Mouse (Mus musculus): Measurements from ENCODE around the gene Adgra1.

Adgra1 gene

GRCm38 (mm10) chr7:139834036-139834435, at the start of gene Adgra1:
Gene Adgra1 (plus strand): TSS chr7:139834174.
- peak; percentile 59 to 64 for DNase-seq (ENCODE audit: low spot score in 2 of 2)

GRCm38 (mm10) chr7:139787382-139787781, 46.6 kb upstream of the Adgra1 start:
- no peak for DNase-seq (ENCODE audit: low spot score in 2 of 2)

GRCm38 (mm10) chr7:139788927-139789326, 45.0 kb upstream of the Adgra1 start:
- no peak for DNase-seq (ENCODE audit: low spot score in 2 of 2)

GRCm38 (mm10) chr7:139789718-139790117, 44.3 kb upstream of the Adgra1 start:
- no peak for DNase-seq (ENCODE audit: low spot score in 2 of 2)

GRCm38 (mm10) chr7:139791601-139792000, 42.4 kb upstream of the Adgra1 start:
- DNase-seq (ENCODE audit: low spot score in 2 of 2), result no peak

- DNase-seq (ENCODE audit: low spot score in 2 of 2), result no peak
Observed at GRCm38 (mm10) chr7:139795004-139795605, 38.9 kb upstream of the Adgra1 start.

- DNase-seq (ENCODE audit: low spot score in 2 of 2), result no peak
Observed at GRCm38 (mm10) chr7:139797186-139798109, 36.5 kb upstream of the Adgra1 start.

- DNase-seq (ENCODE audit: low spot score in 2 of 2), result no peak
Observed at GRCm38 (mm10) chr7:139806175-139806601, 27.8 kb upstream of the Adgra1 start.

GRCm38 (mm10) chr7:139810036-139810435, 23.9 kb upstream of the Adgra1 start:
- DNase-seq (ENCODE audit: low spot score in 2 of 2), result no peak

GRCm38 (mm10) chr7:139811706-139812105, 22.3 kb upstream of the Adgra1 start:
- DNase-seq (ENCODE audit: low spot score in 2 of 2), result no peak

- no peak for DNase-seq (ENCODE audit: low spot score in 2 of 2)
Observed at GRCm38 (mm10) chr7:139813577-139814207, 20.3 kb upstream of the Adgra1 start.

- DNase-seq (ENCODE audit: low spot score in 2 of 2), result no peak
Observed at GRCm38 (mm10) chr7:139822301-139823010, 11.5 kb upstream of the Adgra1 start.

- DNase-seq (ENCODE audit: low spot score in 2 of 2), result no peak
Observed at GRCm38 (mm10) chr7:139827687-139828086, 6.3 kb upstream of the Adgra1 start.

GRCm38 (mm10) chr7:139833532-139833931, 442 bp upstream of the Adgra1 start:
- no peak for DNase-seq (ENCODE audit: low spot score in 2 of 2)

GRCm38 (mm10) chr7:139835140-139836131, 1.5 kb downstream of the Adgra1 start:
- DNase-seq (ENCODE audit: low spot score in 2 of 2), result no peak

GRCm38 (mm10) chr7:139840443-139841168, 6.6 kb downstream of the Adgra1 start:
- no peak for DNase-seq (ENCODE audit: low spot score in 2 of 2)

GRCm38 (mm10) chr7:139842397-139842796, 8.4 kb downstream of the Adgra1 start:
- no peak for DNase-seq (ENCODE audit: low spot score in 2 of 2)

GRCm38 (mm10) chr7:139843140-139843539, 9.2 kb downstream of the Adgra1 start:
- DNase-seq (ENCODE audit: low spot score in 2 of 2), result no peak

GRCm38 (mm10) chr7:139843776-139844175, 9.8 kb downstream of the Adgra1 start:
- DNase-seq (ENCODE audit: low spot score in 2 of 2), result no peak

GRCm38 (mm10) chr7:139845101-139845500, 11.1 kb downstream of the Adgra1 start:
- no peak for DNase-seq (ENCODE audit: low spot score in 2 of 2)

Data from urinary bladder, postnatal 4 days (tissue).